Mouse (Mus musculus) liver, embryonic 11.5 days (tissue): Measurements from ENCODE around the gene Ick. TPM values are rescaled to one million over a fixed set of nuclear protein-coding genes. Genes with fewer than 3 reads are reported as not detected.

Experiments used
- ATAC-seq: fragments of 200-750 bp; cut with Nextera tagmentation; replicated peaks from 2 replicates; pipeline ENCODE4 v1.8.0; 2017; ENCODE audit warnings: moderate number of reproducible peaks, mild to moderate bottlenecking, moderate TSS enrichment, moderate library complexity; ENCODE audit not compliant: low FRiP score
- DNase-seq: peaks from one replicate; pipeline ENCODE4 v3.0.0-alpha.2; 2017; ENCODE audit warnings: low spot score
- H3K27ac ChIP-seq: fragments of 300-500 bp; sonication (generic); 2 replicates; pipeline ENCODE4 v1.5.1; 2014; ENCODE audit warnings: mild to moderate bottlenecking, low read depth, low read length, control low read depth
- H3K27me3 ChIP-seq: fragments of 300-500 bp; sonication (generic); replicated peaks from 2 replicates; pipeline ENCODE4 v1.6.1; 2014; ENCODE audit warnings: low read length, mixed read lengths; ENCODE audit not compliant: control insufficient read depth, insufficient read depth
- H3K36me3 ChIP-seq: fragments of 300-500 bp; sonication (generic); 2 replicates; pipeline ENCODE4 v1.6.1; 2014; ENCODE audit warnings: mild to moderate bottlenecking, low read length, moderate library complexity, mixed read lengths; ENCODE audit not compliant: control insufficient read depth, insufficient read depth
- H3K4me1 ChIP-seq: fragments of 300-500 bp; sonication (generic); replicated peaks from 2 replicates; pipeline ENCODE4 v1.6.1; 2014; ENCODE audit warnings: low read length, mixed read lengths; ENCODE audit not compliant: control insufficient read depth, insufficient read depth
- H3K4me2 ChIP-seq: fragments of 300-500 bp; sonication (generic); 2 replicates; pipeline ENCODE4 v1.6.1; 2014; ENCODE audit warnings: mild to moderate bottlenecking, control low read depth, moderate library complexity
- H3K4me3 ChIP-seq: fragments of 300-500 bp; sonication (generic); 2 replicates; pipeline ENCODE4 v1.5.1; 2014; ENCODE audit warnings: low read depth, low read length, control low read depth
- H3K9ac ChIP-seq: fragments of 300-500 bp; sonication (generic); 2 replicates; pipeline ENCODE4 v1.6.1; 2014; ENCODE audit warnings: low read depth, low read length, control low read depth
- H3K9me3 ChIP-seq: fragments of 300-500 bp; sonication (generic); 2 replicates; pipeline ENCODE4 v1.6.1; 2016; ENCODE audit warnings: low read length, inconsistent platforms, mixed read lengths; ENCODE audit not compliant: control insufficient read depth
- WGBS: fragments of 180-500 bp; shearing (Covaris S2); extraction: QIAGEN DNeasy Blood & Tissue Kit; methylation state at CpG from one replicate; pipeline ENCODE4 v1.1.7; 2014; 5-methylcytosine and 5-hydroxymethylcytosine counted together
- polyA plus RNA-seq: library from polyadenylated mRNA; unstranded; fragments of >200 nt; fragmentation: Nextera tagmentation; extraction: Ambion mirVana; gene quantifications from 2 replicates; pipeline ENCODE4 v1.2.1, GENCODE M21; 2014

Ick gene
- polyA plus RNA-seq, 1 experiment from 2014 or later: 16.7 TPM

DNA sequence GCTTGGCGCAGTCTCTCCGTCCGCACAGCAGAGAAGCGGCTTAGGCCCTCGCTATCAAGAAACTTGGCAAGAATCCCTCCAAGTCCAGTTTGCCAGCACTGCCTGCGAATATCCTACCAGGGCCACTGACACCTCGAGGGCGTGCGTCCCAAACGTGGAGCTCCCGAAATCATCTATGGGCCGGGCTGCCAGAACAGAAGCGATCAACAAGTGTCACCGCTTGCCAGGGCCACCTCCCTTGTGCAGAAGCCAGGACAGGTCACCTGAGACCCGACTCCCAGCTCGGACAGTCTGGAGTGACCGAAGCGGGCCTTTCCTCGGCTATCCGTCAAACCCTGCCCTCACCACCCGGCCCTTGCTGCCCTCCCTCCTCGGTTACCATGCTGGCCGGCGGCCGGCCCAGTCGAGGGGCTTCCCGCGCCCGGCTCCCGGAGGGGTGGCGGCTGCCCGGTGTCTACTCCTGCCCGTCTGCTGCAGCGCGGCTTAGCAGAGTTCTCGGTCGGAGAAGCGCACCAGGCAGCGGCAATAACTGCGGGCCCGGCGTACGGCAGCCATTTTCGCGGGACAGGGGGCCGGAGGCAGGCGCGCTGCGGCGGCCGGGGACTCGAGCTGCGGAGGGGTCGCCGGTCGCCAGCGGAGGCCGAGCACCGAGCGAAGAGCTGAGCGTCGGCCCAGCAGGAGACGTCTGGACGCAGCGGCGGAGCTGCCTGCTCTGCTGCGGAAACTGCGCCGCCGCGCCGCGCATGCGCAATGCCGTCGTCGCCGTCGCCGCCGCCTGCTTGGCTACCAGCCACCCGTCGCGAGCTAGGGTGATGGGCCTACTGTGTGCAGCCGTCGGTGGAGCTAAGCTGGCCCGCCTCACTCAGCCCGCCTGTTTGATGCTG is 838 bp upstream of the Ick start:
- Histone ChIP-seq H3K9ac (peak overlapping the region; percentile 97), H3K4me2 (peak overlapping the region; percentile 81), H3K4me3 (peak overlapping the region; percentile 85), H3K9me3 (no peaks in the 10 kb centered on the region), H3K27ac (peak overlapping the region; percentile 91), H3K36me3 (no peaks in the 10 kb centered on the region), H3K4me1 (peaks cover 19% of the 10 kb centered on the region), H3K27me3 (no peaks in the 10 kb centered on the region)
- DNase-seq (peak; percentile 84), ATAC-seq (peak; percentile 74)
- under 1% methylated on average over 88 of the region's 88 CpGs for WGBS

DNA sequence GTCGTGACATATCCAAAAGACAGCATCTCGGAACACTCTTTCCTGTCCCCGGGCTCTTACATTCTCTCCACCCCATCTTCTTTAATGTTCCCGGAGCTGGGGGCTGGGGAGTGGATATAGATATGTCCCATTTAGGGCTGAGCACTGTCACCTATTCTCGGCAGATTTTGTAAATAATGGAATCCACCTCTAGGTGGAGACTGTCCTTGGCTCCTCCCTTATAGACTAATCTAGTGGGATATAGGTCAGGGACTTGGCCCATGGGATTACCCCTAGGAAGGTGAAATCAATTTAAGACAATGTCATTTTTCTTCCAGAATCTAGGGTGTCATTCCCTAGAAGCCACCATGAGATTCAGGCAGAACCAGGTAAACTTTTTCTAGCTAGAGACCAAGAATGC is 664 bp downstream of the Ick start:
- WGBS: 34% methylated on average over 5 of the region's 5 CpGs
- Histone ChIP-seq H3K4me1 (peaks cover 22% of the 10 kb centered on the region), H3K27ac (no peak overlapping the region), H3K27me3 (no peaks in the 10 kb centered on the region), H3K4me2 (peak overlapping the region; percentile 81), H3K9me3 (no peaks in the 10 kb centered on the region), H3K36me3 (no peaks in the 10 kb centered on the region), H3K9ac (no peak overlapping the region), H3K4me3 (peak overlapping the region; percentile 85)
- no peak for DNase-seq
- ATAC-seq: no peak

DNA sequence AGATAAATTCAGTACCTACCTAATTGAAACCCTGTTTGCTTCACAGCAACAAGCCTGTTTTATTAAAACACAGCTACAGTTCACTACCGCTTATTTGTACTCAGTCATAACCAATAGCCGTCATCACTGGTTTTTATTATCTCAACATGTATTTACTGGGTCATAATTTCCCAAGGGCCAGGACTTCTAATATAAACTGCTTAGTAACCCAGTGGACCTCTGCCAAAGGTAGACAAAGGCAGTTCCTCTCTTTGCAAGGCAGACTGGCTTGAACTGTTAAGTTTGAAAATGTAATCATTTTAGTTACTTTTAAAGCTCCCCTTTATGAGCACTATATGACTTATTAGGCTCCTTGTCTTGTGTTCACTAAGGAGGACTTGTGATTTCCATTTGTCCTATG is 2.5 kb downstream of the Ick start:
- Histone ChIP-seq H3K9me3 (no peaks in the 10 kb centered on the region), H3K4me3 (no peak overlapping the region), H3K4me2 (no peak overlapping the region), H3K4me1 (peaks cover 14% of the 10 kb centered on the region), H3K27me3 (no peaks in the 10 kb centered on the region), H3K27ac (no peak overlapping the region), H3K9ac (no peak overlapping the region), H3K36me3 (no peaks in the 10 kb centered on the region)
- DNase-seq: no peak
- 93% methylated on average over 2 of the region's 2 CpGs for WGBS
- no peak for ATAC-seq

DNA sequence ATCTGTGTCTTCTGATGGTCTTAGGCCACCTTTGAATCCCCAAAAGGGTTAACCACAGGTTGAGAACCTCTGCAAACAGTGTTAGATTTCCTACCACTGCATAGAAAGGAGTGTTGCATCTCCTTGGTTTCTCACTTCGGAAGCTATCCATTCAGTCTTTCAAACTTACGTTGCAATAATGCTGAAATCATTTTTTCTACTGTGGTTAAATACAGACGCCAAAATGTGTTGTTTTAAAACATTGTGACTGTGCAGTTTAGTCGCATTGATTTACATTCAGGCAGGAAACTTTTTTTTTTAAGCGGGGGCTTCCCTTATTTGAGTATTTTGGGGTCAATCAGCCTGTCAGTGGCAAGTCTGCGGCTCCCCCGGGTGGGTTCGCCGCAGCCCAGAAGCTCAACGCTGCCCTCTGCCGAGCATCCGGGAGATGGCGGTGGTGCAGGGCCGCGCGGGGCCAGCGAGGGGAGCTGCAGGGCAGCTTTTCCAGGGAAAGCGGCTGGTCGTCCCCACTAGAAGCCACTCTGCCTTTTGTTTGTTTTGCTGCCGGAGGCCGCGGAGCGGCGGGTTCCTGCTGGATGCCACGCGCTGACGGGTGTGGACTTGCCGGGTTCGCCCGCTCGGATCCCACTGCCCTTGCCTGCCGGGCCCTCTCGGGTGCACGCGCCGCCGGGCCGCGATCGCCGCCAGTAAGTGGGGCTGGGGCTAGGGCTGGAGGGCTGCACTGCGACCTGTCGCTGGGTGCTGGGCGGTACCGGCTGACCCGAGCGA is 4.0 kb downstream of the Ick start:
- Histone ChIP-seq H3K4me2 (peak overlapping the region; percentile 75), H3K27ac (peak overlapping the region; percentile 74; the same call in 1 of the 2 replicates), H3K4me3 (peak overlapping the region; percentile 85), H3K36me3 (no peaks in the 10 kb centered on the region), H3K9ac (peak overlapping the region; percentile 89), H3K27me3 (no peaks in the 10 kb centered on the region), H3K9me3 (no peaks in the 10 kb centered on the region), H3K4me1 (peaks cover 15% of the 10 kb centered on the region)
- WGBS: 2% methylated on average over 47 of the region's 47 CpGs
- ATAC-seq: peak; percentile 68
- DNase-seq: peak; percentile 90

DNA sequence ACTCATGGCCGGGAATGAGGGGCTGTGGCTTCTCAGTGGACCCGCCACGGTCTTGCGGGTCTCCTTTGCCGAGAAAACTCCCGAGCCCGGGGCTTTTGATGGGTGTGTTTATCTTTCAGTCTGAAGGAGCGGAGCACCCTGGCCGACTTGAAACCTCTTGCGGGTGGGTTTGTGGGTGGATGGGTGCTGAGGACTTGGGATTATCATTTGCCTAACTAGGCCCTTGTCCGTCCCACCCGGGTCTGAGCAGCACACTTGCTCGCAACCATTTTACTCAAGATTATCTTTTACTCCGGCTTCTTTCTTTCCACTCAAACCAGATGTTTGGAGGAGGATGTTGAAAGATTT is 4.5 kb downstream of the Ick start:
- Histone ChIP-seq H3K9me3 (no peaks in the 10 kb centered on the region), H3K36me3 (no peaks in the 10 kb centered on the region), H3K4me1 (peaks cover 17% of the 10 kb centered on the region), H3K27ac (peak overlapping the region; percentile 74; the same call in 1 of the 2 replicates), H3K4me2 (peak overlapping the region; percentile 75), H3K4me3 (peak overlapping the region; percentile 85), H3K9ac (peak overlapping the region; percentile 89), H3K27me3 (no peaks in the 10 kb centered on the region)
- ATAC-seq (peak; percentile 1; the same call in 1 of the 2 replicates), DNase-seq (no peak)
- WGBS: under 1% methylated on average over 14 of the region's 14 CpGs

DNA sequence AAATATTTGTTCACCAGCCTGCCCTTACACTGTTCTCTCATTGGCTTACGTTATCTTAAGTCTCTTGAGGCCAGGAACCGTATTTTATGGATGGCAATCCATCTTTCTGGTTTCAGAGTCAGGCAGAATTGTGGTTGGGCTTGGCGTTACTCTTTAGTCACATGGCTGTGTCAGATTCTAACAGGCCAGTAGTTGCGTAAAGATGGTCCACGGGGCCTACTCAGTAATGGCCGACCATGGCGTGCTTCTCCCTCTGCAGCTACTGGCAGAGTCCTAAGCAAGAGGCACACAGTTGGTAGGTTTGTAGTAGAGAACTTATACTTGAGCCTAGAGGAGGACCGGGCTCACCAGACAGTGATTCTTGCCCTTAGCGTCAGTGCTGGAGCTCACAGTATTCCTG is 6.8 kb downstream of the Ick start:
- H3K4me2 ChIP-seq: no peak overlapping the region
- no peak overlapping the region for H3K27ac ChIP-seq
- H3K4me1 ChIP-seq: peaks cover 17% of the 10 kb centered on the region
- no peaks in the 10 kb centered on the region for H3K27me3 ChIP-seq
- ATAC-seq (no peak), DNase-seq (no peak)
- no peak overlapping the region for H3K4me3 ChIP-seq
- H3K9ac ChIP-seq: no peak overlapping the region
- H3K9me3 ChIP-seq: no peaks in the 10 kb centered on the region
- 83% methylated on average over 9 of the region's 9 CpGs for WGBS
- H3K36me3 ChIP-seq: no peaks in the 10 kb centered on the region

DNA sequence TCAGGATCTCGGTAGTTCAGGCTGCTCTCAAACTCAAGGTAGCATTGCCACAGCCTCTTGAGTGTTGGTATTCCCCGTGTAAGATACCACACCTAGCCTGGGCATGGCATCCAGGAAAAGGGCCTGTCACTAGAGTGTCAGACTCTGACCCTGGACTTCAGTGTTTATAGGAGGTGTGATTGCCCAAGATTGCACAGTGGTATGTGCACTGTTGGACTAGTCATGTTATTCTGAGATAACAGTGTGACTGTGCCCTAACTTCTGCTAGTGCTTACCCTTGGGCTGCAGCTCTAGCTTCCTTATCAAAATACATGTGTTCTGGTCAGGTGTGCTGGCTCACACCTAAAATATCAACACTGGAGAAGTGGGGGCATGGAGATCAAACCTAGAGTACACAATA is 8.7 kb downstream of the Ick start:
- no peak for DNase-seq
- no peak overlapping the region for H3K4me3 ChIP-seq
- WGBS: 69% methylated on average over 2 of the region's 2 CpGs
- no peak overlapping the region for H3K4me2 ChIP-seq
- peaks cover 17% of the 10 kb centered on the region for H3K4me1 ChIP-seq
- no peaks in the 10 kb centered on the region for H3K36me3 ChIP-seq
- H3K27ac ChIP-seq: no peak overlapping the region
- ATAC-seq: peak; percentile 70
- no peaks in the 10 kb centered on the region for H3K27me3 ChIP-seq
- H3K9ac ChIP-seq: no peak overlapping the region
- no peaks in the 10 kb centered on the region for H3K9me3 ChIP-seq

DNA sequence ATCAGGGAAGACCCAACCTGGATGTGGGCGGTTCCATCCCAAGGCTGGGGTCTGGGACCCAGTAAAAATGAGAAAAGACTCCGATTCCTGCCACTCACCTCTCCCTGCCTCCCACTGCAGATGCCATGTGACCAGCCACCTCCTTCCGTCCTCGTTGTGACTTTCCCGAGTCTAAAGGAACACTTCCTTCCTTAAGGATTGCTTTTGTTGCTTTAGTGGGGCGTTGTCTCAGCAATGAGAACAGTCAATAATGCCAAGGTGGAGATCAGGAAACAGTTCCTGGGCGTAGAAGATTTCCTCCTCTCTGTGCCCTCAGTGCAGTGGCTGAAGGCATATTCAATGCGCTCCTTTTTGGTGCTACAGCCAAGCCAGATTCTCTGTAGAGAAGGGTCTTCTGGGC is 12.4 kb downstream of the Ick start:
- DNase-seq (no peak), ATAC-seq (no peak)
- WGBS: 74% methylated on average over 8 of the region's 8 CpGs
- no peak overlapping the region for H3K27ac ChIP-seq
- H3K4me3 ChIP-seq: no peak overlapping the region
- H3K9me3 ChIP-seq: no peaks in the 10 kb centered on the region
- no peaks in the 10 kb centered on the region for H3K27me3 ChIP-seq
- no peak overlapping the region for H3K9ac ChIP-seq
- no peaks in the 10 kb centered on the region for H3K36me3 ChIP-seq
- peaks cover 7% of the 10 kb centered on the region for H3K4me1 ChIP-seq
- no peak overlapping the region for H3K4me2 ChIP-seq
